Mouse (Mus musculus): ENCODE measurements around the gene Scgb1b7.
"Not testable (repeated sequence)": the region's sequence is repeated elsewhere in the genome, so short reads cannot be mapped to it uniquely, and the experiment has no call there.

Gene Scgb1b7

GRCm38 (mm10) chr7:31712365-31712764 is at the start of gene Scgb1b7:
Gene Scgb1b7 (plus strand): TSS chr7:31712665.
- not testable (repeated sequence) for DNase-seq

DNA sequence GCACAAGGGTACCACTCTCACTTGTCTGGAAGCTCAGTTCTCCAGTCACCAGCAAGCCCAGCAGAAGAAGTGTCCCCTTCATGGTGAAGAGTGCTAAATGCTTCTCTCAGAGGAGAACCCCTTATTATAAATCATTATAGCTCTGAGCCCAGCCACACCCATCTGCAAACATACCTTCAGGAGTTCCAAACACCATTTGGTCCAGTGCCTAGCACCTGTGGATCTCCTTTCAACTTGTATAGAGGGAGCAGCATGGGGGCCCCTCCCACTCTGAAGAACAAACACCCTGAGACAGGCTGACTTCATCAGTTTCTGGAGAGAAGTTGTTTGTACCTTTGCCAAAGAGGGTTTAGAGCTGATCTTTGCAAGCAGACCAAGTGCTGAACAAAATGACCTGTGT is 6.8 kb upstream of the Scgb1b7 start, which contains the start of gene Scgb2b7:
Gene Scgb2b7, minus strand, starts transcription at position 101 of the 400 bp plus-strand sequence.
- not testable (repeated sequence) for DNase-seq
